In the genomic region with DNA sequence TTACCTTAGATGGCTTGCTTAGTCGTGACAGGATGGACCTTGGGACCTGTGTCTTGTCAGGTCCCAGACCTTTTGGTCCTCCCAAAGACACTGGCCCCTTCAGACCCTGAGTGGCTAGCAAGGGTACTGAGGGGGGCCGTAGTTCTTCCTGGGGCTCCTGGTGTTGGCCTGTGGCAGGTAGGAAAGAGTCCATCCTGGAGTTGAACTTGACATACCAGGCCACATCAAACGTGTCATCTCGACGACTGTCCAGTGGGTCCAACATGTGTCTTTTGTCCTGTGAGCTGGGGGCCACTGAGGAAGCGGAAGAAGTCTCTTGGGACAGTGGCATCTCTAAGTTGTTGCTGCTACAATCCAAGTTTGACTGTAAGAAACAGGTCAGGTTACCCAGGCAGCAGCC, we compare ENCODE assay signal across 17 mouse cellular contexts.
"Had no signal": no experiment of that assay in that cellular context is flagged by ENCODE, and none has a peak within 500 bp of the region (broad histone marks: within the 10 kb centered on the region; RNA-seq: fewer than 3 reads in every experiment).

No protein-coding gene starts in this region.

- H3K27ac ChIP-seq: neural tube, embryonic 12.5 days; neural tube, embryonic 13.5 days; neural tube, embryonic 15.5 days; stomach, embryonic 15.5 days; stomach, postnatal 0 days had no signal

- DNase-seq: retina, postnatal 1 day; right cerebral cortex, adult 18-20 months; right cerebral cortex, postnatal 14 days; right cerebral cortex, postnatal 25 days; right cerebral cortex, postnatal 4 days; spleen, adult 18-20 months; thymus, adult 18-20 months; thymus, adult 2 months; thymus, postnatal 14 days; thymus, postnatal 25 days; thymus, postnatal 36 days; thymus, postnatal 4 days had no signal

- H3K9me3 ChIP-seq: neural tube, embryonic 12.5 days; neural tube, embryonic 13.5 days; neural tube, embryonic 15.5 days; stomach, embryonic 15.5 days had no signal

- H3K4me2 ChIP-seq: neural tube, embryonic 12.5 days; neural tube, embryonic 13.5 days; neural tube, embryonic 15.5 days; stomach, embryonic 15.5 days had no signal

- H3K4me3 ChIP-seq: neural tube, embryonic 12.5 days; neural tube, embryonic 13.5 days; neural tube, embryonic 15.5 days; stomach, embryonic 15.5 days had no signal

- H3K9ac ChIP-seq: neural tube, embryonic 12.5 days; neural tube, embryonic 13.5 days; neural tube, embryonic 15.5 days; stomach, embryonic 15.5 days had no signal

- H3K27me3 ChIP-seq: neural tube, embryonic 12.5 days; neural tube, embryonic 13.5 days; neural tube, embryonic 15.5 days; stomach, embryonic 15.5 days had no signal
